Mouse (Mus musculus): ENCODE results near the gene Tcp11l2.

Gene Tcp11l2

DNA sequence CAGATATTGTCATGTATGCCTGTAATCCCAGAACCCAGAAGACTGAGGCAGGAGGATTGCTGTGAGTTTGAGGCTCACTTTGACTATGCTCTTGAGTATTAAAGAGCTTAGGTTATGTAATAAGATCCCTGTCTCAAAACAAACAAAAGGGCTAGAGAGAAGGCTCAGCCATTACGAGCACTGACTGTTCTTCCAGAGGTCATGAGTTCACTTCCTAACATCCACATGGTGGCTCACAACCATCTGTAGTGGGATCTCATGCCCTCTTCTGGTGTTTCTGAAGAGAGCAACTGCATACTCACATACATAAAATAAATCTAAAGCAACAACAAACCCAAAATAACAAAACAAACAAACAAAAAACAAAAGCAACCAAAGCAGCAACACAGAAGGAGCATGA lies 21.7 kb downstream of the Tcp11l2 start:
- peak; percentile 52 for DNase-seq (ENCODE audit: low read depth, low spot score)

DNA sequence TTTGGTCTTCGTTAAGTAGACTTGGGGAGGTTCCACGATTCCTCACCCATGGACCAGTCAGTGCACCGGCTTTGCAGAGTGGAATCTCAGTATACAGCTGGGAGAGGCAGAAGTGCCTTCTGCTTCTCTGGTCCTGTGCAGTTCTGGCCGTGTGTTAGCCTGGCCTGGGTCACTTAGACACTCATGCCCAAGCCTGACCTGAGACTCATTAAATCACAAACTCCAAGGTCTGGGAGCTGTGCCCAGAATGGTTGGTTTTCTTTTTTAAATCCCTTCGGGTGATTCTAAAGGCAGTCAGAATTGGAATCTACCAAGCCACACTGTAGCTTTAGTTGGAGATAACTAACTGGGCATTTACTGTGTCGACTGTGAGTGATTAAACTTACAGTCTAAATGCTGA lies 23.7 kb downstream of the Tcp11l2 start:
- no peak for DNase-seq (ENCODE audit: low read depth, low spot score)

GRCm38 (mm10) chr10:84604335-84604734 lies 27.9 kb downstream of the Tcp11l2 start:
- DNase-seq (ENCODE audit: low read depth, low spot score), result no peak

DNA sequence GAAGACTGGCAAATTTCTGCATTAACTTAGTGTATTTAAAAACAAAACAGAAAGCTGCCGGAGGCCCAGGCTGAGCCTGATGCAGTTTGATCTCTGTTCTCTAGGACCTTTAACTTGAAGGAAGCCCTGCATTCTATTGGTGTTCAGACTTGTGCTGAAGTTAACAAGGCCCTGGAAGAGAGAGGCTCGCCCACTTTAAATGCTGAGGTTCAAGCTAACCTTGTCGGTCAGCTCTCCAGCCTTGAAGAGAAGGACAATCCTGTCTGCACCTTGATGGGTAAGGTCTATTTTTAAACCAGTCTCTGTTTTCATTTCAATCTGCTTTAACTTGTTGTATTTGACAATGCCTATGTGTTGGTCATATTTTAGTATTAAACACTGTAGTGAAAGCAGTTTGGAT lies 31.9 kb downstream of the Tcp11l2 start:
- DNase-seq (ENCODE audit: low read depth, low spot score), result no peak

GRCm38 (mm10) chr10:84610324-84610723 lies 33.9 kb downstream of the Tcp11l2 start:
- DNase-seq (ENCODE audit: low read depth, low spot score), result no peak

- DNase-seq (ENCODE audit: low read depth, low spot score), result no peak
These were observed 34.4 kb downstream of the Tcp11l2 start for GRCm38 (mm10) chr10:84610783-84611182.

DNA sequence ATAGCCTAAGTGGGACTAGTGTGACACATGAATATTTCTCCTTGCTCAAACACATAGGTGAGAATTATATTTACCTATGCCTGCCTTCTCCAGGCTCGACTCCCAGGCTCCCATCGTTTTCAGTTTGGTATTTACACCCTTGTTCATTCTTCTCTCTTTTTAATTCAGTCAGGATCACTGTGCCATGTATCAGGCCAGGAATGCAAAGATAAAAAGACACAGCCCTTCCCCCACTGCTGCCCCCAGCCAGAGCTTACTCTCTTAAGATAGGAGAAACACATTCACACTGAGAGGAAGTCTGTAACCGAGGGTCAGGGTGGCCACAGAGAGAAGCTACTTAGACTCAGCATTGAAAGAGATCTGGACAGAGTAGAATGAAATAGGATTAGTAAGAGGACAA lies 35.2 kb downstream of the Tcp11l2 start:
- DNase-seq (ENCODE audit: low read depth, low spot score), result no peak

GRCm38 (mm10) chr10:84612281-84612680 lies 35.9 kb downstream of the Tcp11l2 start:
- no peak for DNase-seq (ENCODE audit: low read depth, low spot score)

- no peak for DNase-seq (ENCODE audit: low read depth, low spot score)
These were observed 36.9 kb downstream of the Tcp11l2 start for GRCm38 (mm10) chr10:84613366-84613765.

GRCm38 (mm10) chr10:84615076-84615475 lies 38.6 kb downstream of the Tcp11l2 start:
- no peak for DNase-seq (ENCODE audit: low read depth, low spot score)

GRCm38 (mm10) chr10:84621826-84622790 lies 45.7 kb downstream of the Tcp11l2 start, which contains the start of gene Polr3b:
Polr3b (plus strand) TSS chr10:84622292.
- DNase-seq (ENCODE audit: low read depth, low spot score), result peak; percentile 98

GRCm38 (mm10) chr10:84631182-84631581 lies 54.8 kb downstream of the Tcp11l2 start:
- DNase-seq (ENCODE audit: low read depth, low spot score), result peak; percentile 75

- DNase-seq (ENCODE audit: low read depth, low spot score), result no peak
These were observed 55.6 kb downstream of the Tcp11l2 start for GRCm38 (mm10) chr10:84632005-84632404.

GRCm38 (mm10) chr10:84636656-84637055 lies 60.2 kb downstream of the Tcp11l2 start:
- no peak for DNase-seq (ENCODE audit: low read depth, low spot score)

GRCm38 (mm10) chr10:84638382-84638781 lies 62.0 kb downstream of the Tcp11l2 start:
- no peak for DNase-seq (ENCODE audit: low read depth, low spot score)

DNA sequence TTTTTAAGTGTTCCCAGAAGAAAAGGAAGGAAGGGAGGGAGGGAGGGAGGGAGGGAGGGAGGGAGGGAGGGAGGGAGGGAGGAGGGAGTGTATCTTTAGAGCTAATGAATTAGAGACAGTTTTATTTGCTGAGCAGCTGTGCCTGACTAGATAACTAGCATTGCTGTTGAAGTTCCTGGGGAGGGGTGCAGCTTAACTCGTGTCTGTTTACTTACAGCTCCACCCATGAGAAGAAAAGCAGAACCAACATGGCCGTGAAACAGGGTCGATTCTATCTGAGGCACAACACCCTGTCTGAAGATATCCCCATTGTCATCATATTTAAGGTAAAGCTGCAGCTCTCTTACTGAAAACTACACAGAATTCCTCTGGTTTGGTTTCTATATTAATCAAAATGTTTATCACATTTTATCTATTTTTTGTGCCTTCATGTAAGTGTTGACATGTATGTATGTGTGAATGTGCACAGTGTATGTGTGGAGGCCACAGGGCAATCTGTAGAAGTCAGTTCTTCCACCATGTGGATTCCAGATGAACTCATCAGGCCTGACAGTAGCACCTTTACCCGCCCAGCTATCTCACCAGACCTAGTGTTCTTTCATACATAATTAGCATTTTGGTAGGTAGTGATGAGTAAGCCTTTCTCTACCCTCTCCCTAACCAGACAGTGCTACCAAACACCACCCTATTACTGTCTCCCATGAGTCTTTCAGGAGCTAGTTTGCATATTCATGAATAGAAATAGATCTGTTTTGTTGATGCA lies 63.3 kb downstream of the Tcp11l2 start:
- no peak for DNase-seq (ENCODE audit: low read depth, low spot score)

DNA sequence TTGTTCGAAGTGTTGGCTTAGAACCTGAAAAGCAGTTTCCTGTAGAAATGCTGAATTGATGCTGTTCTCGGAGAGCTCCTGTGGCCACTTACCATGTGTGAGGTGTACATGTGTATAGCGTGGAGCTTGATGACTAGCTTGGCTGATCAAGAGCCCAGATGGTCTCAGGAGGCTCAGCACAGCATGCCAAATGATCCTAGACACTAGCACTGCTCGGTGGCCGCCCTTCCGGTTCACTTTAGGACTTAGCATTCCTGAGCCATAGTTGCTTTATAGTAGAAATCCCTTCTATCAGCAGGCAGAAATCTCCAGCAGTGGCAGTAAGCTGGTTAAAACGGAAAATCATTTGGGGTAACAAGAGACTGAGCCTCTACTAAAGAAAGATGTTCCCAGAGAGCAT lies 64.4 kb downstream of the Tcp11l2 start:
- DNase-seq (ENCODE audit: low read depth, low spot score), result no peak

DNA sequence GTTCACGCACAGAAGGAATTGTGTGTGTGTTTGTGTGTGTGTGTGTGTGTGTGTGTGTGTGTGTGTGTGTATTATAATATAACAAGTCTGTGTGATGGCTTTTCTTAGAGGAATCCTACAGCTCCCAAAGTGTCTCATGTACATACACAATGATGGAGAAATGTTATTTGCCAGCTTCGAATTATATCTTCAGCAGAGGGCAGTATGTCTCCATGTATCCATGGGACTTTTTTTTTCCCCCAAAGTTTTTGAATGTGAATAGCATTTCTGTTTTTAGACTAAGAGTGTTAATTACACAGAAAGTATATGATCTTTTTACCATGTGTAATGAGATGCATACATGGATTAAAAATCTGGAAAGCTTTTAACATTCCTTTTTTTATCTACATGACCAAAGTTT lies 65.2 kb downstream of the Tcp11l2 start:
- DNase-seq (ENCODE audit: low read depth, low spot score), result no peak

DNA sequence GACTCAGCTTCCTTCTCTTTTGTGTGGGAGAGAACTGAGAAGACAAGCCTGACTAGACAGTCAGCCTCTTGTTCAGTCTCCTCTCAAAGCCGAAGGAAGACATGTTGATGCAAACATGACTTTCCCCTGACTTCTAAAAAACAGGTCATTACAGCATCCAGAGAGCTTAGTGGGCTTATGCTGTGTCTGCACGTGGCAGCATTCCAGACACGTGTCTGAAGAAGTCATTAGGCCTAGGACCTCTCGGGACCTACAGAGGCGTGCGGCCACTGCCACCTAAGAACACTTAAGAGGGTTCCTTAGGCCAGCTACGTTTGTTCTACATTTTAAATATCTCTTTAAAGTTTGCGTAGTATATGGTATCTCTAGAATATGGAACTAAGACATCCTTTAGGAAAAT lies 69.5 kb downstream of the Tcp11l2 start:
- no peak for DNase-seq (ENCODE audit: low read depth, low spot score)

GRCm38 (mm10) chr10:84646506-84647102 lies 70.2 kb downstream of the Tcp11l2 start:
- peak; percentile 39 for DNase-seq (ENCODE audit: low read depth, low spot score)

GRCm38 (mm10) chr10:84647264-84647663 lies 70.8 kb downstream of the Tcp11l2 start:
- DNase-seq (ENCODE audit: low read depth, low spot score), result no peak

- no peak for DNase-seq (ENCODE audit: low read depth, low spot score)
These were observed 72.5 kb downstream of the Tcp11l2 start for GRCm38 (mm10) chr10:84648911-84649310.
